Mouse (Mus musculus) testis, postnatal 10 days (tissue): Measurements from ENCODE around the gene Ugdh.

Experiments used
- DNase-seq: peaks from one replicate; pipeline ENCODE4 v3.0.0; 2021; ENCODE audit warnings: low spot score

Ugdh gene

DNA sequence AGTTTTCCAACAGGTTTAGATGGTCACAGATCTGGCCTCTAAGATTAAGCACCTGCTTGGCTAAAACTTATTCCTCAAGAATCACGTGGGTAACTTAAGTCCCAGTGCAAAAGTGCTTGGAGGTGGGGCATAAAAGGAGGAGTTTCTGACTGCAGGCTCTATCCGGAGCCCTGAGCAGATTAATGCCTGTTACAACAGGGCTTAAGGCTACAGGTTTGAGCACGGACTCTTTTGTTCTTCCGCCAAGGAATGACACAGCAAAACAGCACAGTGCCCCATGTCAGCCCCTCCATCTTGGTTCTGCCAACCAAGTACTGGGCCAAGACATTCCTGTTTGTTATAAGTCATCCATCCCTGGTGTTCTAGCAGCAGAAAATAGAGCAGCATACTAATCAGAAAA, 7.4 kb downstream of the Ugdh start:
- no peak for DNase-seq

DNA sequence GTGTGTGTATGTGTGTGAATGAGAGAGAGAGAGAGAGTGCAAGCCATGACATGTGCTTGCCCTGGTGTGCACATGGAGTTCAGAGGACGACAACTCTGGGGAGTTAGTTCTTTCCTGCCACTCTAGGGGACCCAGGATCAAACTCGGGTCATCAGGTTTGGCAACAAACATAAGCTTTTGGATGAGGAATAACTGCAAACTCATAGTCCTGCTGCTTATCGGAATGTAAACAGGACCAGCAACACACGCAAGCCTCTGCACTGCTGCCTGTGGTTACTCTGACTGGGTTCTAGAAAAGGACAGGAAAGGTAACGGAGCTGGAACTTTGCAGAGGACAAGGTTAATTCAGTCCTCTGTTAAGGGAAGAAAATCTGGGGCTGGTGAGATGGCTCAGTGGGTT, 10.5 kb downstream of the Ugdh start:
- no peak for DNase-seq

DNA sequence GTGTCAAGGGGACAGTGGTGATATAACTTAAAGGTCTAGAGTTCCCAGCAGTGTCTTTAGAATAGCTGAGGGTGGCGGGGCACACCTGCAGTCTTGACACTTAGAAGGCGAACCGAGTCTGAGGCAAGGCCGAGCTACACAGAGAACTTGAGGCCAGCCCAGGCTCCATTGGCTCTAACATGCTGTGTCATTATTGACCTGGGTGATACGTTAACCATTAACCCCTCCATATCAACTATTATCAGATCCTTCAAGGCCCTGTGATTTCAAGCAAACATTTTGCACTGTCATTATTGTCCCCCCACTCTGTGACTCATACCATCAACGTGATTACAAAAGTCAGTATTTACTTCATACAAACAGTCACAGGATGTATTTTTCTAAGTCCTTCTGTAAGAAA, 11.5 kb downstream of the Ugdh start:
- DNase-seq = no peak

DNA sequence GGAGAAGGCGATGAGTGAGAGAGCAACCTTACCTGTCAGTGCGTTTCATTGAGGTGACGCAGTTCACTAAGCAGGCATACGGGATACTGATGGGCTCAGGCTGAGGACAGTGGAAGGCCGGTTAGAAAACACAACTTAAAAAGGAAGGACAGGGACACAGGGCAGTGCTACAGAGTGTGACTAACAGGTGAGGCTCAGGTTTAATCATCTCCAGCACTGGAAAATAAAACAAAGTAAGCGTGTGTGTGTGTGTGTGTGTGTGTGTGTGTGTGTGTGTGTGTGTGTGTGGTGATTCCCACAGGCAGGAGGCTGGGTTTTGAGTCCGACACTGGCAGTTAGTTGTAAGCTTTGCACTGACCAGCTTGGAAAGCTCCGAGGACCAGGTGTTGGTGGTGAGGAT, 12.9 kb downstream of the Ugdh start:
- no peak for DNase-seq

DNA sequence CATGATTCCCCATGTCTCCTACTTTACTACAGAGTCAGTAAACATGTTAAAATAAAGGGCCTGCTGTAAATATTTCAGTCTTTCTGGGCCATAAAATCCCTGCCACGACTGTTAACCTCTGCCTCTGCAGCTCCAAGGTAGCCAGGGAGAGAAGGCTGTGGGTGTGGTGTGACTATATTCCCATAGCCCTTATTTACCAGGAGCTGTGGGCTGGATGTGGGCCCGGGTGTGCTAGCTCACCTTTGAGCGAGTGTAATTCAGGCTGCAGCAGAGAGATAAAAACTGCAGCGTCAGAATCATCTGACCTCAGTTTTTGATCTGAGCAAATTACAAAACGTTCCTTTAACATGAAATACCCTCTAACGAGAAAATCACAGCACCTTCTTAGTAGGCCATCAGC, 14.9 kb downstream of the Ugdh start:
- DNase-seq = no peak

DNA sequence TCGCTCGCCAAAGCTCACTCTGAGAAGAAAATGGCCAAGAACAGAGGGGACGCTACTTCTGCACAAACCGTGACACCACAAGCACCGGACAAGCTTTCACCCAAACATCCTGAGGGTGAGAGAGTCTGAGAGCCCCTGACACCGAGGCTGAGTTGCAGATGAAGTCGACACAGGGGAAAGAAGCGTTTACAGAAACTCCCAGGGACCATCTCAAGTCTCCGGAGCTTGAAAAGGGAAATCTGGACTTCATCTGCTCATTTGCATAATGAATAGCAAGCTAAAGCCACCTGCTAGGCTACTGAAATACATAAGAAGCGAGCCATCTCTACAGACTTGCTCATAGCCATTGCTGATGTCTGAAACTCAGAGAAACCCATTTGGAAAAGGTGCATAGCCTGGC, 16.6 kb downstream of the Ugdh start:
- DNase-seq = no peak

DNA sequence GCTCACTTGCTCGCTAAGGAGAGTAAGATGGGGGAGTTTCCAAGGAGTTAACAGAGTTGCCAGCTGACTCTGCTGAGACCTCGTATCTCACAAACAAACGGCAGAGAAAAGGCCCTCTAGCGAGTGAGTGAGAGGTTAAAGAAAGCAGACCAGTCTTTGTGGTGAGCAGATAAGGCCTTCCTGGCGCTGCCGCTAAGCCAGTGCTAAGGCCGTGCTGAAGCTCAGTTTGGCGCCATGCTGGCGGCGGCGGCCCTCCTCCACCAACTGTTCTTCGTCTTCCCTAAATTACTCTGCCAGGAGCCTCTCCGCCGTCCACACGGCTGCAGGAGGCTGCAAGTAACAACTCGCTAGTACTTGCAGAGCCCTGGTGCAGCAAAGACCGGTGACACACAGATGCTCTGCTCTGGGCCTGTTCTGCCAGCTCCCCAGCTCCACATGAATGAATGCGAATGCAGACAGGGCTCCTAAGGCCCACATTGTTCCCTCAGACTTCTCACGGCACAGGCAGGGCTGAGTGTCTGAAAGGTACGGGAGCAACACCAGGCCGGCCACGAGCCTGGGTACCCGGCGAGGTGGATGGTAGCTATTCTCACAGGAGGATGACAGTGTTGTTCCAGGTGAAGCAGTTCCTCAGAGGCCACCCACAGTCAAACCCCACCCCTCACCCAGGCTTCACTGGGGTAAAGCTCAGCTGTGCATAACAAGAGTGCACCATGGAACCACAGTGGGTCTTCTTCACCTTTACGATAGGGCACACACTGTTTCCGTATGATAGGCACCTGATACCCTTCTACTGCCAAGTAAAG, 19.9 kb downstream of the Ugdh start:
- DNase-seq = peak; percentile 49

DNA sequence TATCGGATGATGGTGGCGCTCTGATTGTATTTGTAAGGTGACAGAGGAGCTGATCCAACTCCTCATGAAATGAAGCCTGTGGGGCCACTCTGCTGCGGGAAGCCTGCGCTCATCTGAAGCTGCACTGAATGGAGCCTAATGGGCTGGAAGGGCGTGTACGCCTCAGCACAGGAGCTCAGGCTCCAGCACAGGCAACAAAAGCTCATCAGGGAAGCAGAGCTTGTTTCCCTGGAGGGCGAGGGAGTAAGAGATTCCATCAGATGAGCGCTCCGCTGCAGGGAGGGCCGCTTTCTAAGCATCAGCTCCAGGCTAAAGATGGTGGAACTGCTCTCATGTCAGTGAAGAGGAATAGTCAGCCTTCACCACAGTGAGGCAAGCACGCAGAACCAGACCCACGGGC, 27.8 kb downstream of the Ugdh start:
- no peak for DNase-seq

DNA sequence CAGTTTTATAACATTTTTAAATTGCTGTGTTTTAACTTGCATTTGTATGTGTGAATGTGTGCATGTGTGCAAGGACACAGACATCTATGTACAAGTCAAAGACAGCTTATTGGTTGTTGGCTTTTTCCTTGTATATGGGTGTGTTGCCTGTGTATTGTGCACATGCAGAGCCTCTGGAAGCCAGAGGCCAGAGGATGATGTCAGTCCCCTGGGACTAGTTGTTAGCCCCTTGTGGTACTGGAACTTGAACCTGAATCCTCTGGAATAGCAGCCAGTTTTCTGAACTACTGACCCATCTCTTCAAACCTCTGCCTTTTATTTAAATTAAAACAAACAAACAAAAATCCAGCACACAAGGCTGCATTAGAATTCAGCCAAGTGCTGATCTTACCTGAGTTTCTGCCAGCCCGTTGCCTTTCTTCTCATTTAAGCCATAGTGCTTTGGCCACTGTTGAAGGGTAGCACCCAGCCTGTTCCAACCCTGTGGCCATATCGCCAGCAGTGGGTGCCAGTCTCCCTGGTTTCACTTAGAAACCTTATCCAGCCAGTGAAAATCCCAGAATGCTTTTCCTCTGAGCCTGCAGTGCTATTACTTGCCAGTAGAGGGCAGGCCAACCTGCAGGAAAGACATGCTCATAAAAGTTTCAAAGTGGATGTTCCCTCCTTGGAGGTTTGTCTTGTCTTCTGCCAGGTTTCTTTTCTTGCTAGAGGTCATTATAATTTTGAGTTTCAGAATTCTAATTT, 34.3 kb downstream of the Ugdh start:
- DNase-seq = peak; percentile 86

DNA sequence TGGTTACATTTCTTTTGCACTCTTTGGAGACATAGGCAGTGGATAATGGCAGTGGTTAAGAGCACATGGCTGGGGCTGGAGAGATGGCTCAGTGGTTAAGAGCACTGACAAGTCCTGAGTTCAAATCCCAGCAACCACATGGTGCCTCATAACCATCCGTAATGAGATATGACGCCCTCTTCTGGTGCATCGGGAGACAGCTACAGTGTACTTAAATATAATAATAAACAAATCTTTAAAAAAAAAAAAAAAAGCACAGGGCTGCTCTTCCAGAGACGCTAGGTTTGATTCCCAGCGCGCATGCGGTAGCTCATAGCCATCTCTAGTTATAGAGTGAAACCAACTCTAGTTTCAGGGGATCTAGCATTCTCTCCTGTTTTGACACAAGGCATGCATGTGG, 41.3 kb downstream of the Ugdh start:
- DNase-seq = no peak

DNA sequence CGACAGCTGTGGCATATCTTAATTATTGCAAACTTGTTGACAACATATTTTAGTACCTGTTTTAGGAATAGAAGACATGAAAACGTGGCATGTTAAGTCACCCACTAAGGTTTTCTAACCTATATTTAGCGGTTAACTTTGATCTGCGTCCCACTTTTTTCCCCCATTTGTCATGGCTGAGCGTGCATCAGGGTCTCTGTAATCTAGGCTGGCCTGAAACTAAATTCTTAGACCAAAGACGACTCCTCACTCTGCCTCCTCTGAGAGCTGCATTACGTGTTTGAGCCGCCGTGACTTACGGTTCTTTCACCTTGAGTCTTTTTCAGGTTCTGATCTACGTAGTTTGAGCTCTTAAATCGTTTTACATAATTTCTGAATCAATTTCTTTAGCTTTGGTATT, 44.0 kb downstream of the Ugdh start:
- no peak for DNase-seq

DNA sequence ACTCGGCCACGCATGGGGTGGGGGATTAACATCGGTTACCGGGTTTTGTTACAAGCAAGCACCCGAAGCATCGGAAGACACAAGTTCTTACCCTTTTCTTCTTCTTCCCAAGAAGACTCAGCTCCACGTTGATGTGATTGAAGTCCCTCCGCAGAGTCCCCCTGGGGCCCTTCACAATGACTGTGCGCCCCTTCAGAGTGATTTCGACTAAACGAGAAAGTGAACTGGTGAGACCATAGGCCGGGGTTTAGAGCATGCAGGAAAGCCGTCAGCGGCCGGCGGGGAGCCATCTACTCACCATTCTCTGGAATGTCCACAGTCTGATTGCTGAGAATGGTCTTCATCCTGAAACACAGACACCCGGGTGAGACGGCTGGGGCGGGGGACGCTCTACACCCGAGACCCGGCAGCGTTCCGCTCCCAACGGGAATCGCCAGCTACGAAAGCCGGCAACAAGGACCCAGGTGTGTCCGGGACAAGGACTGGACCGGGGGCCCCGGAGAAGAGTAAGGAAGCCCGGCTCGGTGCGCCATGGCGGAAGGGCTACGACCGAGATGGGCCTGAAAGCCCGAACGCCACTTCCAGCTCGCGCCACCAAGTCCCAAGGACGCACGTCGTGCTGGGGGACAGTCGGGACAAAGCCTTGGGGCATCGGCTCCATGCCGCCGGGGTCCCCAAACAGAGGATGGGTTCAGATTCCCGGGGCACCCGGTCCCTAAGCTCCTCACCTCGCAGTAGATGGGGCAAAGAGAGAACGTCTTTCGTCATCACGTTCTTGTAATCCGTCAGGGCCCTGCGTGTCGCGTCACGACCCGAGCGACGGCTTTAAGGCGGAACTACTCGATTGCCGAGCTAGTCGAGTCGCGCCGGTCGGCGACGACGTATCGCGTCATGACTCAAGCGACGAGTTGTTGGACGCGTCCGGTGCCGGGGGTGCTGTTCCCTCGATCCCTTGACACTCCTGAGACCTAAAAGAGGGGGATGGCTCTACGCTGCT, 44.8 kb downstream of the Ugdh start, which contains the start of the genes Rpl9 and Lias:
Gene Rpl9, minus strand, starts transcription at position 797 of the 997 bp plus-strand sequence.
Gene Lias, plus strand, starts transcription at position 850 of the 997 bp plus-strand sequence.
- peak; percentile 99 for DNase-seq

DNA sequence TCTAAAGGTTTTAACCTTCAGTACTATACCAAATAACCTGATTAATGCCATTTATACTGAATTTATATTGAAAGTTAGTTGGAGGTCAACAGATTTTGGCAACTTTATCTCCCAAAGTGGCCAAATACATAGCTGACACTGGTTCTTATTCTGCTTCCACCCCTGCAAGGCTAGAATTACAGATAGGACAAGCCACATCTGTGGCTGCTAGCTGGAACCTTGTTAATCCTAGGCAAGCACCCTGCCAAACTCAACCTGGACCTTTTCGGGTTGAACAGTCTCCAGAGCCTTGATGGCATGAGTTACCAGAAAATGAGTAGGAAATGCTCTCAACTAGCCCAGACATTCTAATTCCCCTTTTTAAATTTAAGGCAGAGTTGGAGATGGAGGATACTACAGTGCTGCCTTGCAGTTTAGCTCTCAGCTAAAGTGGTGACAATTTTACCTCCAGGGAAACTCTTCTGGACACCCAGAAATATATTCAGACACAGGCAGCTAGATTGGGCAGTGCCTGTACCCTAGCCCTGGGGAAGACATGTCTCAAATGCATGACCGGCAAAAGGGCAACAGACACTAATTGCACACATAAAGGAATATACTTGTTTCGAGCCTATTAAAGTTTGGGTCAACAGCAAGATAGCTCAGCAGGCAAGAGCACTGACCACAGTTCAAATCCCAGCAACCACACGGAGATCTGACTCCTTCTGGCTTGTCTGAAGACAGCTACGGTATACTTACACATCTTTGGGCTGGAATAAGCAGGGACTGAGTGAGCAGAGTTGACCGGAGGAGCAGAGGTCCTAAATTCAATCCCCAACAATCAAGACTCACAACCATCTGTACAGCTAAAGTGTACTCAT, 48.5 kb downstream of the Ugdh start:
- DNase-seq = no peak

DNA sequence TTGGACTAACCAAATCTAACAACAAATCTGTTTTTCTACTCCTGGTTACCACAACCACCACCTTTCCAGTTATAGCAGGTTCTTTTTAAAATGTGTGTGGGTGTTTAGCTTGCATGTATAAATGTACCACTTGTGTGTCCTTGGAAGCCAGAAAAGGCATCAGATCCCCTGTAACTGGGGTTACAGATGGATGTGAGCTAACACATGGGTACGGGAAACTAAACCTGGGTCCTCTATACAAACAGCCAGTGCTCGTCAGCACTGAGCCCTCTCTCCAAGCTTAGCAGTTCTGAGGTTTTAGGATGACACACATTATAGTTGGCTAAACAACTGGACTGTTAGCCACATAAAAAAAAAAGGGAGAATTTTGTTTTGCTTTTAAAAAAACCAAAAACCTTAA, 50.0 kb downstream of the Ugdh start:
- DNase-seq = no peak

DNA sequence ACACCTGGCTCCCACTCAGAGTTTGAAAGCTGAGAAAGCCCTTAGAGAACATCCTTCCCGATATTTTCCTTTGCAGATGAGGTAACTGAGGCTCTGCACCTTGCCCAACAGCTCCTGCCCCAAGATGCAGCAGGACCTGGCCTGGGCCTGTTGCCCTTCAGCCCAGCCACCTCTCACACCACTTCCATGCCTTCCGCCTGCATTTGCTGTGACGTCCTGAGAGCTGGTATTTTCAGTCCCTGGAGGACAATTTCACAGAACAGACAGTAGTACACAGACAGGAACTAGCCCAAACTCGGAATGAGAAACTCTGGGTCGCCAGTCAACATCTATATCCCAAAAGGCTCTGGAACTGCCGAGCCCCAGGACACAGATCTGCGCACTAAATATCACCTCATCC, 61.0 kb downstream of the Ugdh start:
- no peak for DNase-seq

DNA sequence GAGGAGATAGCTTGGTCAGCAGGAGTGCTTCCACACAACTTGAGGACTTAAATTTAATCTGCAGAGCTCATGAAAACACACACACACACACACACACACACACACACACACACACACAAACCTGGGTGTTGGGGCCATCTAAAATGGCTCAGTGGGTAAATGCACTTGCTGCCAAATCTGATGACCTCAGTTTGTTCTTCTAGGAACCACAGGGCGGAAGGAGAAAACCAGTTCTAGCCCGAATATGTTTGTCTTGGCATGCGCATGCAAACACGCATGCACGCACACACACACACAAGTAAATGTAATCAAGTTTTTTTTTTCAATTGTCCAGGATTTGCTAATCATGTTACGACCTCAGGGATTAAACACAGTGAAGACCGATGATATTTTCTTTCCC, 64.2 kb downstream of the Ugdh start:
- DNase-seq = no peak

DNA sequence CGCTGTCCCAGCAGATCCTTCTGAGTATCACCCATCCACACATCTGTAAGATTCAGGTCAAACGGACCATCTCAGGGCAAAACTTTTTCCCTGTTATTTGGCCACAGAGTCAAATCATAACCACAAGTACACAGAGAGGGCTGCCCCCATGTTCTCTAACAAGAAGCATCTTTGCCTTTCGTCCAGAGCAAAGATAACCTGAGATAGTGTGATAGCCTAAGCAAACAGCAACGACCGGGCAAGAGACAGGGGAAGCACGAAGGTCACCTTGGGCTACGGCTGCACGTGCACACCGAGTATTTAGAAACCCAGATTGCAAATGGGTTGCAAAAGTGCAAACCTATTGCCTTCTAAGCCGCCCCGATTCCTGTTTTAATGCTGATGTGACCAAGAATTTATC, 67.9 kb downstream of the Ugdh start:
- no peak for DNase-seq
